Mouse (Mus musculus) cortical plate, adult 2 months (tissue): ENCODE results near the gene Pdxdc1.

Experiments
- CTCF ChIP-seq: fragments of 200-500 bp; IDR thresholded peaks from 2 replicates; pipeline ENCODE4 v1.5.1; 2011; ENCODE audit warnings: mild to moderate bottlenecking, control low read depth, low read length; ENCODE audit not compliant: insufficient read depth; ENCODE audit errors: extremely low read depth
- POLR2A ChIP-seq: fragments of 200-500 bp; IDR thresholded peaks from 2 replicates; pipeline ENCODE4 v1.6.1; 2011; ENCODE audit warnings: mild to moderate bottlenecking, low read length, control low read depth; ENCODE audit not compliant: insufficient read depth; ENCODE audit errors: extremely low read depth

DNA sequence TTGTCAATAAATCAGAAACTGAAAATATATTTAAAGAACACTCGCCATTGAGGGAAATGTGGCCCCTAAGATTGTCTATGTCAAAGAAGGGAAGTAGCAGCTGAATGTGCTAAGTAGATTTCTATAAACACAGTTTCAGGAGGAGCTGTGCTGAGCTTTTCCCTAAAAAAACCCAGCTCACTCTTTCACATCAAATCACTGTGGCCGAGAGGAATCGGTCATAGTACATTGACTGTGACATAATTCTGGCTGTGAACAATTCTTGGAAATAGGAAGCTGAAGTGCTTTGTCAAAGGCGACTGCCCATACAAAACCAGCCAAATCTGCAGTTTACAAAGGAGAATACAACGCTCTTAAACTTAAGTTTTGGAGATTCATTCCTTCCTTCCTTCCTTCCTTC lies 36.3 kb downstream of the Pdxdc1 start:
- TF ChIP-seq CTCF (no peak), POLR2A (no peak)
